Comparison of ENCODE assay signal across 8 mouse cellular contexts in the genomic region with DNA sequence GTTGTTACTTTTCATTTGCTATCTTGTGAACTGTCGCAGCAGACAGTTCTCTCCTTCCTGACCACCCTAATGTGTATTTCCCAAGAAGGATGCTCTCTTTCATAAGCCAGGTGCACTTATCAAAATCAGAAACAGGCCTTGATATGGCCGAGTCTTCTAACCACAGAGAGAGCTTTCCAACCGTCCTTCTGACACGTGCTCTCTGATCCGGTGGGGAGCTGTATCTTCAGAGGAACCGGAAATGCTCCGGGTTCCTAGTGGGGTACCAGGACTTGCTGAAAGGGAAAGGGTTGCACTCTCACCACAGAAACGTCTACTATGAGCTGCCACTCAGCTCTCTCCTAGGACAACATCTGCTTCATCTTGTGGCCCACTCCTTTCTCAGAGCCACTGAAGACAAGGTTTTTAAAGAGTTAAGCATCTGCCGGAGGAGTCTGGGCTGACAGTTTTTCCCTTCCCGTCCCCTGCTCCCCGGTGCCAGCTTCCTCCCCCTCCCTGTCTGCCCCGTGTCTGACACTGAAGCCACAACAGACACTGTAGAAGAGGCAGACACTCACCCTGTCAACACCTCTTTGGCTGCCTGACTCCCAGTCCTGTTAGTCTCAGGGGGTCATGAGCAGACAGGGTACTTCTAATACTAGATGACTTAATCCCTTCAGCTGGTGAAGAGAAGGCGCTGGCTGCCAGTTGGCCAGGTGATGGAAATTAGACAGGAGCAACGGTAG.
DNase-seq lines count a peak whose midpoint lies in the region; ATAC-seq and TF ChIP-seq lines count a peak whose summit lies in the region.

No protein-coding gene starts in this region.

- 8% methylated on average over 14 of the region's 14 CpGs for WGBS in liver, embryonic 16.5 days (ENCODE audit: insufficient replicate concordance)
- WGBS in midbrain, embryonic 14.5 days: 60% methylated on average over 14 of the region's 14 CpGs

- peak; percentile 14; the same call in 1 of the 2 replicates for ATAC-seq in liver, embryonic 16.5 days (ENCODE audit: low read depth)
- no peak for ATAC-seq in midbrain, embryonic 14.5 days (ENCODE audit: low FRiP score, low TSS enrichment)

- TF ChIP-seq POLR2A in embryonic fibroblast, embryonic 13.5 days (IDR thresholded peaks at IDR 0.05; ENCODE audit: low read depth, low read length): no peak

- no peaks in the 10 kb centered on the region for H3K36me3 ChIP-seq in liver, embryonic 16.5 days (ENCODE audit: control insufficient read depth, insufficient read depth)
- H3K36me3 ChIP-seq in midbrain, embryonic 14.5 days (ENCODE audit: control insufficient read depth, insufficient read depth, low read length): no peaks in the 10 kb centered on the region

- peak overlapping the region; percentile 5; the same call in 1 of the 2 replicates for H3K4me2 ChIP-seq in liver, embryonic 16.5 days (ENCODE audit: low read depth, low read length)
- no peak overlapping the region for H3K4me2 ChIP-seq in midbrain, embryonic 14.5 days (ENCODE audit: low read length)

- H3K4me3 ChIP-seq in embryonic fibroblast, embryonic 13.5 days (ENCODE audit: insufficient read depth, low read length): no peak overlapping the region
- H3K4me3 ChIP-seq in liver, embryonic 16.5 days (ENCODE audit: low read depth, low read length): no peak overlapping the region
- no peak overlapping the region for H3K4me3 ChIP-seq in midbrain, embryonic 14.5 days (replicated peaks; ENCODE audit: low read depth, low read length)

- H3K4me1 ChIP-seq in embryonic fibroblast, embryonic 13.5 days (ENCODE audit: control insufficient read depth, insufficient read depth, low read length): peaks cover 10% of the 10 kb centered on the region
- H3K4me1 ChIP-seq in liver, embryonic 16.5 days (ENCODE audit: control insufficient read depth, low read depth, low read length): peaks cover 20% of the 10 kb centered on the region
- no peaks in the 10 kb centered on the region for H3K4me1 ChIP-seq in midbrain, embryonic 14.5 days (ENCODE audit: control insufficient read depth, insufficient read depth, low read length)

- no peak overlapping the region for H3K9ac ChIP-seq in liver, embryonic 16.5 days (ENCODE audit: low read depth, low read length)
- H3K9ac ChIP-seq in midbrain, embryonic 14.5 days (replicated peaks; ENCODE audit: low read length): no peak overlapping the region

- TF ChIP-seq CTCF in embryonic fibroblast, embryonic 13.5 days (IDR thresholded peaks at IDR 0.05; ENCODE audit: borderline replicate concordance, insufficient read depth, low read length): no peak

- peak overlapping the region; percentile 14 for H3K27ac ChIP-seq in embryonic fibroblast, embryonic 13.5 days (ENCODE audit: insufficient read depth, low read length)
- no peak overlapping the region for H3K27ac ChIP-seq in liver, embryonic 16.5 days (ENCODE audit: low read length)
- H3K27ac ChIP-seq in midbrain, embryonic 14.5 days (replicated peaks; ENCODE audit: low read depth, low read length): no peak overlapping the region

- peak; percentile 33 for DNase-seq in retina, postnatal 1 day
- DNase-seq in retina, embryonic 14.5 days (ENCODE audit: low spot score): no peak
- DNase-seq in right cerebral cortex, postnatal 10 days (ENCODE audit: low spot score in 2 of 2): no peak
- no peak for DNase-seq in midbrain, embryonic 14.5 days
- no peak for DNase-seq in adrenal gland, postnatal 36 days
- DNase-seq in embryo, embryonic 10.5 days (ENCODE audit: low spot score): no peak

- no peaks in the 10 kb centered on the region for H3K9me3 ChIP-seq in liver, embryonic 16.5 days (replicated peaks; ENCODE audit: control insufficient read depth, low read length)
- no peaks in the 10 kb centered on the region for H3K9me3 ChIP-seq in midbrain, embryonic 14.5 days (ENCODE audit: control insufficient read depth, low read length)

- 0 out of 2 replicates have a peak, but pooled peaks cover 2% of the 10 kb centered on the region for H3K27me3 ChIP-seq in liver, embryonic 16.5 days (ENCODE audit: control insufficient read depth, insufficient read depth, low read depth, low read length)
- no peaks in the 10 kb centered on the region for H3K27me3 ChIP-seq in midbrain, embryonic 14.5 days (ENCODE audit: control insufficient read depth, insufficient read depth, low read length)
